Mouse (Mus musculus) hindlimb bud, embryonic 11.5 days (tissue): Measurements from ENCODE around the gene Mtif3.
"Not testable (repeated sequence)": the region's sequence is repeated elsewhere in the genome, so short reads cannot be mapped to it uniquely, and the experiment has no call there.

ENCODE experiments used
- DNase-seq: peaks from one replicate; pipeline ENCODE4 v3.0.0-alpha.2; 2012; ENCODE audit warnings: low read depth, low spot score; ENCODE audit errors: extremely low spot score

Mtif3 gene

DNA sequence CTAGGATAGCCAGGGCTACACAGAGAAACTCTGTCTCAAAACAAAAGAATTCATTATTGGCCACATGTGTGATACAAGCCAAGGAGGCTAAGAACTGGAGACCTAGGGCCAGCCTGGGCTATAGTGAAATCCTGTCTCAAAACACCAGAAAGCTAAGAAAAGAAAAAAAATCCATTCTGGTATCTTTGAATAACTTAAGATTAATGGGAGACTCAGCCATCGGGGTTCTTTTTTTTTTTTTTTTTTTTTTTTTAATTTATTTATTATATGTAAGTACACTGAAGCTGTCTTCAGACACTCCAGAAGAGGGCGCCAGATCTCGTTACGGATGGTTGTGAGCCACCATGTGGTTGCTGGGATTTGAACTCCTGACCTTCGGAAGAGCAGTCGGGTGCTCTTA lies 46.2 kb downstream of the Mtif3 start:
- DNase-seq, result not testable (repeated sequence)

GRCm38 (mm10) chr5:146916806-146917205 lies 46.8 kb downstream of the Mtif3 start:
- no peak for DNase-seq

- DNase-seq, result no peak
Measured at GRCm38 (mm10) chr5:146916273-146916672, 47.3 kb downstream of the Mtif3 start.

DNA sequence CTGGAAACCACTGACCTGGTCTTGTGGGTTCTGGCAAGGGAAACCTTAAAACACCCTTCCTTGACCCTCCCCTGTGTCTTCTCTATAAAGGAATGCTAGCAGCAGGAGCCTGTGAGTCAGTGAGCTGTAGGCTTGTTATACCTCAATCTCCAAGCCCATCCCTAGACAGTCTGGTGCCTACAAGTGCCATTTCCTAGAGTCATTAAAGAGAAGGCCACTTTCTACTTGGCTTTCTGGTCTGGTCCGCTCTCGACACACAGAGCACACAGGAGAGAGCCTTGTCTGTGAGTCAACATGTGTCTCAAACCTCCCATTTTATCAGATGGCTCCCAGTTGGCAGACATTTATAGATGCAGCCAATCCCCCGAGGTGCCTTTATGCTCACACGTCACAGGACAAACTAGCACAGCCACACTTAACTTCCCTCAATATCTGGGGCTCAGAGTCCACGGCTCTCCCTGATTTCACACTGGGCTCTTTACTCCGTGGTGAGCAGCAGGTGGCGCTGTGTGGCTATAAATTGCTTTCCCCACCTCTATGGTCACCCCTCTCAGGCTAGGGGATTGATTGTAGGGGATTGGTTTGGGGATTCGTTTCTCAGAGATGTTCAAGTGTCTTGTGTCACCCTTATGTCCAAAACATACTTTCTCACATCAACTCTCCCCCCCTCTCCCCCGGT lies 49.4 kb downstream of the Mtif3 start:
- DNase-seq, result no peak

DNA sequence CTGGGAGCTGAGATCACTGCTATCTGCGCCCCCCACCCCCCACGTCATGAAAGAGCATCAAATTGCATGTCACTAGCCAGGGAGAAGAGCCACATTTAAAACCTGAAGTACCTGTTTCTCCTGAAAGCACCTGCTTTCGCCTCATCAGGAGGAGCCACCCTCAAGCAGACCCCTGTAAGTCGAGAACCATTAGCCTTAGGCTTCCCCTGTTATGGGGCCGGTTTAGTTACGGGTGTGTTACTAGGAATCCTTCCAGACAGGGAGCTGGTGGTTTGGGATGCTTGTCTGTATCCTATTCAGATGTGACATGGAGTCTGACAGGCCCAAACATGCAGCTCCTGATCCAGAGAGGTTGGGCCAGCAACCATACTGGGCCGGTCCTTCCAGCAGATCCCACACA lies 50.2 kb downstream of the Mtif3 start:
- DNase-seq, result no peak

DNA sequence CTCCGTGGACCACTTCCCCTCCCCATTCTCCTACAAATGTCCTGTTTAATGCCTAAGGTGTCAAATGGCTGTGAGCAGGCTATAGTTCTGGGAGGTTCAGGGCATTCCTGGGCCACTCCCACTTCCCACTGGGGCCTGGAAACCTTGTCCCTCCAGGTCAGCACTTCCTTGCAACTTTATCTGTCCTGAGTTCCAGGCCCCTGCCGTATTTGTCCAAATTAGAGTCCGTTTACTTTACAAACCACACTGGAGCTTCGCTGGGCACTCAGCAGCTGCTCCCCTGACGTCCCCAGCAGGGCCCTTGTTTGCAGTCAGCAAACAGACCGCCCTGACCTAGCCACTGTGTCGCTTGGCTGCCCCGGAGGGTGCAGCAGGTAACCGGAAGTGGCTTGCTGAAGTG lies 51.4 kb downstream of the Mtif3 start:
- DNase-seq, result no peak

DNA sequence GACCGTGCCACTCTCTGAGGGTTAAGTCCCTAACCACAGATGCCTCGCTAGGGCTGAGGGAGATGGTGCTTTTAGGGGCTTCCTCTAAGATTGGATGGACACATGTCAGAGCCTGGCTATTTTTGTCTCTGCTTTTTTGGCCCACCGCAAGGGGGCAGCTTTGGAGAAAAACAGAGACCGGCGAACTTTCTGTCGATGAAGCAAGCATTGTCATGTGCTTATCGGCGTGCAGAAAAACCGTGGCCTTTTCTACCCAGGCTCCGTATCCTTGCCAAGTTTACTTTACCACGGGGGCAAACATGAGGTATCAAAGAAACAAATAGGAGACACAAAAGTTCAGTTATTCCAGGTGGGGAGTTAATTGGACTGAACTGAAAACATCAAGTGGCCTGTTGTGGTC lies 55.0 kb downstream of the Mtif3 start:
- DNase-seq, result no peak

DNA sequence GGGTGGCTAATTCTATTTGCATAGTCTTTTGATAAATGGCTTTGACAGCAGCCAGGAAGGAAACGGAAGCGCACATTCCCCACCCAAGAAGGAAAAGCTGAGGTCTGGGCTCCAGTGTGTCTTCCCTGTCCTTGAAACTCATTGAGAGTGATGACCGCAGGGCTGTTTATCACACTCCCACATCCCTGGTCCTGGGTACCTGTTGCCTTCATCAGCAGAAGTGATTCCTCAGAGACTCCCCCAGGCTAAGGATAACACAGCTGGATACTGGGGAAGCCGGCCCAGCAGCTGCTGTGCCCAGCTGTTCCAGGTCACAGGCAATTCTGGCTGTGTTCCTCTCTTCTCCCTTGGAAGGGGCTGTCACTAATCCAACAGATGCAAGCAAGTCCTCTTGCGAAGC lies 56.1 kb downstream of the Mtif3 start:
- DNase-seq, result no peak

DNA sequence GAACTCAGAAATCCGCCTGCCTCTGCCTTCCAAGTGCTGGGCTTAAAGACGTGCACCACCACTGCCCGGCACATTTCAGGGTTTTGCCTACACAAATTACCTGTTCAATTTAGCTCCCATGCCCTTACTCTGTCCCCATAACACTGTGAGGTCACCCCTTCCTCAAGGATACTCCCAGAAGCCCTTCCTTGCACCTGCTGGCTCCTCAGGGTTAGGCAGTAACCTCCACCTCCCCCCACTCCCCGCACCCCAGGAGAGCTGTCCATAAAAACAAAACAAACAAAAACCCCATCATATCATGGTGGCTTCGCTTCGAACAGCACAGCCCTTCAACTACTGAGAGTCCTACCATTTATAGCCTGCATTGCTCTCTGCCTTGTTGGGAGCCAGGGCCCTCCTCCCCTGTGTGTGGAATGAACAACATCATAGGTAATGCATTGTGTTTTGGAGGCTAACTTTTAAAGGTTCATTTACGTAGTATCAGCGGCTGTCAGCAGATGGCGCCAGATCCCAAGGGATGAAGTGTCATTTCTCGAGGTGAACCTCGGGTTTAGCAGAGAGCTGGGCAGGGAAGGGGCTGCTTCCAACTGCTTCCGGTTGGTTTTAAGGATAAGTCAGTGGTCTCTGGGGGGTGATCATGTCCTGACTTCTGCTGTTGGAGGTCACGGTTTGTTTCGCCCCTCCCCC lies 58.0 kb downstream of the Mtif3 start:
- DNase-seq, result peak; percentile 70

DNA sequence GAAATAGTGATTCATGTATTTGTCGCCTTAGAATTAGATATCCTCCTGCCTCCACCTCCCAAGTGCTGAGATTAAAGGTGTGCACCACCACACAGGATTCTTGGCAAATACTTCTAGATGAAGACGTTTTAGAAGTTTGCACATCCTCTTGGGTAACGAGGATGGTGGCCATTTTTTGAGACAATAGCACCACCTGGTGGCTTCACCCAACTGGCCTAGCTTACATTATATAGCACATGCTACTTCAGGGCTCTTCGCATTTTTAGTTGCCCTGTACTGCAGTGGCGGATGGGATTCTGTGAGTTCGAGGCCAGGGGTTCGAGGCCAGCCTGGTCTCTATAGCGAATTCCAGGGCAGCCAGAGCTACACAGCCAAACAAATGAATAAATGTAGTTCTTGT lies 59.2 kb downstream of the Mtif3 start:
- DNase-seq, result peak; percentile 50
